Mouse (Mus musculus) small intestine, adult 2 months (tissue): ENCODE measurements around the gene Aplnr.

ENCODE experiments used
- CTCF ChIP-seq: fragments of 200-500 bp; IDR thresholded peaks from 2 replicates; pipeline ENCODE4 v1.5.1; 2012; ENCODE audit warnings: low read depth, mild to moderate bottlenecking, control low read depth, inconsistent platforms, low read length, moderate library complexity, mixed read lengths; ENCODE audit not compliant: insufficient replicate concordance, insufficient read length; ENCODE audit errors: extremely low read depth
- POLR2A ChIP-seq: fragments of 200-500 bp; IDR thresholded peaks from 2 replicates; pipeline ENCODE4 v1.6.1; 2012; ENCODE audit warnings: low read depth, mild to moderate bottlenecking, control low read depth, inconsistent platforms, low read length, moderate library complexity

- TF ChIP-seq POLR2A: no peak
- no peak for TF ChIP-seq CTCF
These were observed 36.7 kb downstream of the Aplnr start for GRCm38 (mm10) chr2:85172763-85173103.
